Mouse (Mus musculus): ENCODE data around the gene Defb47.

Gene Defb47

DNA sequence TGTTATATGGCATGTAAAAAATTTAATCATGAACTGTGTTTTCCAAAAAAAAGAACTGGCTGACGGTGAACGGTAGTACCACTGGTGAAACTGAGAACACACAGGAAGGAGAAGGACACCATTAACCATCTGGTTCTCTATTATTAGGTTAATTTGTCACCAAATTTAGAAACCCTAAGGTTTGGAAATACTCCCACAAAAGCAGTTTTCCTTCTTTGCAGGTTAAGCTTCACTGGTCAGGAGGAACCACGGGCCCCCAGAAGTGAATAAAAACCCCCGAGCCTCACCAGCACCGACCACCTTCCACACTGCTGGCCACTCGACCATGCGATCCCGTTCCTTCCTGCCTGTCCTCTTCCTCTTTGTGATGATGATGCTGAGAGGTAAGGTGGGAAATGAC lies at the start of gene Defb47:
Gene Defb47 (plus strand): TSS at position 301 of the 400 bp plus-strand sequence.
- DNase-seq, result no peak

DNA sequence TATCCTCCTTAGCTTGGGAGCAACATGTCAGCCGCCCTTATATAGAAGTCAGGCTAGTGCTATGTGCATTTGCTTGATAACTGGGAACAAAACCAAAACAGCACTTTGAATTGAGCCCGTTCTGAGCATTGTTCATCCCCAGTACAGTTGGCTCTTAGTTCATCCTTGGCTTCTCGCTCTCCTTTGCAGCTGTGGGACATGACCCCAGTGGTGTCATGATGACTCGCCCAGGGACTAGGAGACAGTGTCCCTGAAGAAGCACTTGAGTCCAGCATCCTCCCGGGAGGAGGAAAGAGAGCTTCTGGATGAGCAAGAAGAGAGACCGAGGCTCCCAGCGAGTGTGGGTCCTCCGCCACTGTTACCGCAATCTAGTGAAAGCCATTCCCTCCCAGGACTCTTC lies 41.8 kb upstream of the Defb47 start:
- no peak for DNase-seq

- no peak for DNase-seq
Observed at GRCm38 (mm10) chr14:62963632-62964031, 34.2 kb upstream of the Defb47 start.

- DNase-seq, result no peak
Observed at GRCm38 (mm10) chr14:62965342-62965741, 32.5 kb upstream of the Defb47 start.

DNA sequence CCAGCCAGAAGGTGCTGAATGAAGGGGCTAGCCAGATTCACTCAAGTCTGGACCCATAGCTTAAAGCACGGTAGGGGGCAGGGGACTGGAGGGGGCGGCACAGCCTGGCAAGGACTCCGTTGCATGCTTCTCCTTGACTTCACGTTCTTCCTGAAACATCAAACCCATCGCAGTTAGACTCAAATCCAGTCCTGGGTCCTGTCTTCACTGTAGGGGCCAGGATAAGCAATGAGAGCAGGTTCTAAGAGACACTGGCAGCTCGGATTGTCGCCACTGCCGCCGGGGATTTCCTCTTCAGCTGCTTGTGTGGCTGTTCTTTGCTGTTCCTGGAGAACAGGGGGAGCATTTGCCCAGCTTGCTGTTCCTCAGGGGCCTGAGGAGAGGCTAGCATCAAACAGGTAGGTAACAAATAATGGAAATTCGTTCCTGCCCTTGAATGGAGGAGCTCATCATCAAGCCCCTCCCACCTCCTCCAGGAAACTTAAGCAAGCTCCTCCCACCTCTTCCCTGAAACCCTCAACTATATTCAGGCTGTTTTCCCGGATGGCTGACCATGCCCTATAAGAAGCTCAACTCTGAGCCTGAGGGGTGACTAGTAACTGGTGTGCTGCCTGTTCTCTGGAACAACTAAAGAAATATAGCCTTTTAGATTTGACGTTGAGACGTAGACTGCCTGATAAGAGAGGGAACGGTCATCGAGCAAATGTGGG lies 31.9 kb upstream of the Defb47 start:
- DNase-seq, result no peak

DNA sequence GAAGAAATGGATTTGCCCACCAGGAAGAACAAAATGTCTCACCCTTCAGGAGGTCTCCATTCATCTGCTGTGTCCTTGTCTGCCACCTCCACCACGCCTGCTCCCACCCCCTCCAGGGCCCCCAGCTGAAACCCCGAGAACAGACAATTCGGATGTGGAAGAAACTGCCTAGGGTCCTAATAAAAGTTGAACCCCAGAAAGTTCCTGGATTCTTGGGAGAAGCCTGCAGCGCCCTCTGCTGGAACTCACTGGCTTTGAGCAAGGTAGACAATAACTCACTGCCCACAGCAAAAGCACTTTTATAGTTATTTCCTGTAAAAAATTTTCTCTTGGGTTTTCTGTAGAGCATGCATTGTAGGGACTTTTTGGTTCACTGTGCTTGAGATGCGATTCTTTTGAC lies 22.8 kb upstream of the Defb47 start:
- peak; percentile 72 for DNase-seq

GRCm38 (mm10) chr14:62979815-62980214 lies 18.1 kb upstream of the Defb47 start:
- no peak for DNase-seq

DNA sequence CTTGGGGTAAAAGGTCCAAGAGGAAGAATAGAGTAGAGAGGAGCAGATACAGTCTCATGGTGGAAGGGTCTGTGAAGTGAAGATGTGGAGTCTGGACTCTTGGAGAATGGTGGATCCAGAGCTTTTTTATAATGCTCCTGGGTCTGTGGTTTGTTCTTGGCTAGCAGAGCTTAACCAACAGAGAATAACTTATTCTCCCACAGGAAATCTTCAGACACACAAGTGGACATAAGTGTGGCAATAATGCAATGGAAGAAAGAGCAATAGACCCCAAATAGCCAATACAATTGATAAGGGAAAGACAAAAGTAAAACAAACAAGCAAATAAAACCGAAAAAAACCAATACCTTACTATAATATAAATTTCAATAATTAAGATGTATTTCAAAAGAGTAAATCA lies 13.5 kb upstream of the Defb47 start, which contains the start of gene Defb48:
Gene Defb48 (minus strand): TSS at position 101 of the 400 bp plus-strand sequence.
- no peak for DNase-seq

- no peak for DNase-seq
Observed at GRCm38 (mm10) chr14:62991271-62991670, 6.6 kb upstream of the Defb47 start.

- DNase-seq, result no peak
Observed at GRCm38 (mm10) chr14:62991849-62992510, 5.9 kb upstream of the Defb47 start.

- DNase-seq, result no peak
Observed at GRCm38 (mm10) chr14:62998977-62999376, 1.1 kb downstream of the Defb47 start.

DNA sequence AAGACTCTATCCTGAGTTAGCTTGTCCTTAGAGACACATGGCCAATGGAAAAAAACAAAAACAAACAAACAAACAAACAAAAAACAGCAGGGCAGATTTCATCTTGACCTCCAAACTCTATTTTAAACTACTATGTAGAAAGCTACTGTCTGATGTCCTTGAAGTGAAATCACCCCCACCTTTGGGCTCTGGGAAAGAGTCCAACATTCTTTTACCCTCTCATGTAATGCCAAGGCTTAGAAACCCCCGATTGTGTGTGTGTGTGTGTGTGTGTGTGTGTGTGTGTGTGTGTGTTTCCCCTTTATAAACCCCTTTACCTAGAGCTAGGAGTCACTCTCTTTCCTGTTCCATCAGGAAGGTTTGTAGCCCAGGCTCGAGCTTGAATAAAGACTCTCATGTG lies 4.7 kb downstream of the Defb47 start:
- DNase-seq, result no peak

- no peak for DNase-seq
Observed at GRCm38 (mm10) chr14:63011471-63011870, 13.6 kb downstream of the Defb47 start, which contains the start of gene Defb43. TSS of gene Defb43 (plus strand) at chr14:63011771.

DNA sequence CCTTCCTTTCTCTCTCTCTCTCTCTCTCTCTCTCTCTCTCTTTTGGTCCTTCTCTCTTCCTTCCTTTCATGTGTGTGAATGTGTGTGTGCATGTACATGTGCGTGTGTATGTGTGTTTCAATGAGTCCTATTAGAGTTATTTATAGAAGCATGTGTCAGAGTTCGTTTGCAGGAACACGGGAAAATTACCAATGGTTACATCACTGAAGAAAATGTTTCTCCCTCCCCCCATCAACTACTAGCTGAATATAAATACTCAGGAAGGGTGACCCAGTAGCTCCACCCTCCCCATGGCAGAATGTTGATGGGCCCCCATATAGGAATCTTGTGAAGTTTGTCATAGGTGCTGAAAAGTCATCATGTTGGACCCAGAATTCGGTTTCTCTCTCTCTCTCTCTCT lies 15.2 kb downstream of the Defb47 start:
- no peak for DNase-seq

DNA sequence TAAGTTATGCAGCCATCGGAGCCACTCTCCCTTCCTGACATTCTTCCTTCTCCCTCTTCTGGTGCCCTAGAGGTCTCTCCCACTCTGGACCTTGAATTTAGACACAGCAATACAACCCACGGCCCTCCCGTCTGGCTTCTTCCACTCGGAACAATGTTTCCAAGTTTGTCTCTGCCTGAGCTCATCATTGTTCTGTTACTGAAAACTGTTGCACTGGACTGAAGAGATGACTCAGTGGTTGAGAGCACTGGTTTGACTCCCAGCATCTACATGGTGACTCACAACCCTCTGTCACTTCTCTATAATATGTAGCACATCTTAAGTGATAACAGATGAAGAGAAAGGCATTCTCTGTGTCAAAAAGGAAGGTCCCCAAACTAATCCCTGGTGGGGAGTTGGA lies 16.8 kb downstream of the Defb47 start:
- no peak for DNase-seq

- no peak for DNase-seq
Observed at GRCm38 (mm10) chr14:63020524-63021156, 22.8 kb downstream of the Defb47 start.

GRCm38 (mm10) chr14:63046691-63047090 lies 48.8 kb downstream of the Defb47 start, which contains the start of gene Defb42:
TSS of gene Defb42 (plus strand) at chr14:63046991.
- no peak for DNase-seq

GRCm38 (mm10) chr14:63049910-63050370 lies 52.1 kb downstream of the Defb47 start, which contains the start of gene Defb30:
TSS of gene Defb30 (minus strand) at chr14:63049960.
- DNase-seq, result no peak

Data from kidney, adult 18-20 months (tissue).